Mouse (Mus musculus) Patski (cell line): ENCODE measurements around the gene Grtp1. TPM values are rescaled to one million over a fixed set of nuclear protein-coding genes. Genes with fewer than 3 reads are reported as not detected.

ENCODE experiments used
- ATAC-seq: fragments of 100-300 bp; one replicate; pipeline ENCODE4 v1.8.0; 2021
- CTCF ChIA-PET: fragments of 350-600 bp; sonication (Branson Sonifier 250); formaldehyde crosslinking; loops from one replicate; lab custom pipeline; 2022; ENCODE audit warnings: inconsistent platforms; lab: Charles Lee
- POLR2A ChIA-PET: fragments of 350-600 bp; sonication (Branson Sonifier 250); formaldehyde crosslinking; loops from one replicate; lab custom pipeline; 2022; ENCODE audit warnings: antibody characterized with exemption, inconsistent platforms; lab: Charles Lee
- DNase-seq: peaks from one replicate; pipeline ENCODE4 v3.0.0-alpha.2; 2011; ENCODE audit warnings: low read depth, low spot score
- H3K27me3 ChIP-seq: fragments of 371-371 bp; one replicate; pipeline ENCODE4 v1.5.1; 2021
- CTCF ChIP-seq: fragments of 100-300 bp; IDR thresholded peaks from one replicate; pipeline ENCODE4 v1.5.1; 2021
- in situ Hi-C: fragments of 300-500 bp; cut with MboI; formaldehyde crosslinking; loops from 3 replicates; pipeline ENCODE4 v1.11.1; 2018; ENCODE audit warnings: low pct_unique_long_range_greater_than_20kb, mixed read lengths
- polyA plus RNA-seq: library from polyadenylated mRNA; unstranded; gene quantifications from one replicate; pipeline ENCODE4 v1.2.3, GENCODE M21; 2021

Grtp1 gene
- polyA plus RNA-seq, 1 experiment from 2014 or later = 4.3 TPM

DNA sequence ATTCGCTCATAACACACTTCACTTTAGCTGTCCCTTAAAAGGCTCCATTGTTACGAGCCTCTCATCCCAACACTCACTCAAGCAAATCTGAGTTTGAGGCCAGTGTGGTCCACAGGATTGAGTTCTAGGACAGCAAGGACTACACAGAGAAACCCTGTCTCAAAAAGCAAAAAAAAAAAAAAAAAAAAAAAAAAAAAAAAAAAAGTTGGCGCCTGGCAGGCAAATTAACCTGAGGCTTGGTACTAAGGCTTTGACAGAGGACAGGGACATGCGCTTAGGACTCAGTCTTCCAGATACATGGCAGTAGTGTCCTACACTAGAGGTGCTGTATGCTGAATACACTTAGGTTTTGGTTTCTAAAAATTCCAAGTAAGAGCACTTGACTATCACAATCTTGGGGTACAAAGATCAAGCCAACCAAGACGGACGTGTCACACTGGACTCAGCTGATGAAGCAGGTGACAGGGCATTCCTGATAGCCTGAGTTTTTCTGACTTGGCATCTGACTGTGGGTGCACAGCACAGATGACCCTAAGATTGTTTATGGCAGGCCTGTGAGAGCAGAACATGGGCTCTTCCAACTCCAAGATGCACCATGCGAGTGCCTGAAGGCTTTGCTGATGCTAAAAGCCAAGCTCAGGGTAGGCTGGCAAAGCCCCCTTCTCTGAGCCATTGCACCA lies 23.1 kb downstream of the Grtp1 start:
- ATAC-seq = no peak
- TF ChIP-seq CTCF = no peak
- ChIA-PET CTCF (interaction anchor here (0.8 kb wide), 1 partner anchor 99 kb away, joined by 3 read pairs; no protein-coding TSS in a partner anchor), POLR2A (interaction anchor here (0.6 kb wide), 1 partner anchor 29 kb away, joined by 5 read pairs; no protein-coding TSS in a partner anchor)
- in situ Hi-C loops = no loop called here
- DNase-seq = no peak
- H3K27me3 ChIP-seq = no peaks in the 10 kb centered on the region

DNA sequence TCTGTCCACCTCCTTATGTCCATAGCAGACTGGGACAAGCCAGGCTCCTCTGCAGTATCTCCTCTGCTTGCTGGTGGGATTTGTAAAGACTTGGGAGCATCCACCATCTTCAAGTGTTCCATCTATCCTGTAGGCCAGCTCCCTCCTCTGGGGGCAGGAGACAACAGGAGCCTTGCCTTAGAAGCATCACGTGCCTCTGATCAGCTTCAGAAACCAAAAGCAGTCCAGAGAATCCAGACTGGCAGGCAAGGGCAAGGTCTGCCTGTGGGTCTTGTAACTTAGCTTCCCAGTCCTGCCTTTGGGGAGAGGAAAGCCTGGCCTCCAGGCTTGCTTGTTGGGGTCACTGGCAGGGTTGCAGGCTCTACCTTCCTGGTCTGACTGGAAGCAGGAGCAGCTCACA lies 24.8 kb downstream of the Grtp1 start:
- no peak for TF ChIP-seq CTCF
- ChIA-PET CTCF (no interaction called here), POLR2A (no interaction called here)
- no peak for DNase-seq
- ATAC-seq = no peak
- in situ Hi-C loops = no loop called here
- H3K27me3 ChIP-seq = no peaks in the 10 kb centered on the region

DNA sequence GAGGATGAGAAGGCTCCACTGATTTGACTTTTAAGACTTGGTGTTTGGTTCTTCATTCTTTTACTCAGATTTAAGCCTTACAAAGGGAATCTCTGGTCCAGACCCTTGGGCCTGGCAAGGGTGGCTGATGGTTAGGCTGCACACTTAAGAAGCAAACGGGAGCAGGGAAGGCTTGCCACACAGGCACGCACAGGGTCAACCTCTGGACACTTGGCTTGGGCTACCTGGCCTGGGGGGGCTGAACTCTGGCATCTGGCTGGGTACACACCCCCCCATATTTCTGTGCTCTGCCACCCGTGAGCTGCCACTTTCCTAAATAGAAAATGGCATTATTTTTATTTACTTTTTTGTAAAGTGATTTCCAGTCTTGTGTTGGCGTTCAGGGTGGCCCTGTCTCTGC lies 25.6 kb downstream of the Grtp1 start:
- in situ Hi-C loops = no loop called here
- no peak for ATAC-seq
- DNase-seq = no peak
- H3K27me3 ChIP-seq = no peaks in the 10 kb centered on the region
- CTCF ChIA-PET = interaction anchor here (1.1 kb wide), 1 partner anchor 12 kb away, joined by 3 read pairs; no protein-coding TSS in a partner anchor
- no peak for TF ChIP-seq CTCF
- POLR2A ChIA-PET = no interaction called here

DNA sequence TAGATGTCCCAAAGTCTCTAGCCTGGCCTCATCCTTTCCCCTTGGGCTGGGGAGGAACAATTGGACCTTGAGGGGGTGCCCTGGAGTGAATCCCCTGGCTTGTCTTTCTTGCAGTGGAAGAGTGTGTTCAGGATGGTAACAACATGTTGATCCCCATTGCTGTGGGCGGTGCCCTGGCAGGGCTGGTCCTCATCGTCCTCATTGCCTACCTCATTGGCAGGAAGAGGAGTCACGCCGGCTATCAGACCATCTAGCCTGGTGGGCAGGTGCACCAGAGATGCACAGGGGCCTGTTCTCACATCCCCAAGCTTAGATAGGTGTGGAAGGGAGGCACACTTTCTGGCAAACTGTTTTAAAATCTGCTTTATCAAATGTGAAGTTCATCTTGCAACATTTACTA lies 26.1 kb downstream of the Grtp1 start:
- ATAC-seq (no peak), DNase-seq (no peak)
- in situ Hi-C loops = no loop called here
- H3K27me3 ChIP-seq = no peaks in the 10 kb centered on the region
- ChIA-PET CTCF (interaction anchor here (1.1 kb wide), 1 partner anchor 11 kb away, joined by 3 read pairs; no protein-coding TSS in a partner anchor), POLR2A (no interaction called here)
- TF ChIP-seq CTCF = no peak

DNA sequence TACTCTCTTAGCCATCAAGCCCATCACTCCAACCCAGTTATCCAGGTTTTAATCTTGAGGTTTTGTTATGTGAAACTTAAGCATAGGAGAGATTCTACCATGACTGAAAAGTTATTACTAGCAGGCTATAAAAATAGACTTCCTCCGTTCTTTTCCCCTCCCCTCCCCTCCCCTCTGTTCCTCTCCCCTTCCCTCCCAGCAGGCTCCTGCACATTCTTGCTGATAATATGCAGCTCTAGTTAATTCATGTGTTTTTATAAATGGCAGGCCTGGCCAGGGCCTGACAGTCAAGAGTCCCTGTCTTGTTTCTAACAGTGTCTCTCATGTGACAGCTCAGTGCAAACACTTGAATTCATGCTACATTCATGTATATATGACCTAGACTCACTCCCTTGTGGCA lies 29.9 kb downstream of the Grtp1 start:
- no peak for ATAC-seq
- ChIA-PET CTCF (no interaction called here), POLR2A (no interaction called here)
- H3K27me3 ChIP-seq = no peaks in the 10 kb centered on the region
- in situ Hi-C loops = no loop called here
- DNase-seq = no peak
- TF ChIP-seq CTCF = no peak

DNA sequence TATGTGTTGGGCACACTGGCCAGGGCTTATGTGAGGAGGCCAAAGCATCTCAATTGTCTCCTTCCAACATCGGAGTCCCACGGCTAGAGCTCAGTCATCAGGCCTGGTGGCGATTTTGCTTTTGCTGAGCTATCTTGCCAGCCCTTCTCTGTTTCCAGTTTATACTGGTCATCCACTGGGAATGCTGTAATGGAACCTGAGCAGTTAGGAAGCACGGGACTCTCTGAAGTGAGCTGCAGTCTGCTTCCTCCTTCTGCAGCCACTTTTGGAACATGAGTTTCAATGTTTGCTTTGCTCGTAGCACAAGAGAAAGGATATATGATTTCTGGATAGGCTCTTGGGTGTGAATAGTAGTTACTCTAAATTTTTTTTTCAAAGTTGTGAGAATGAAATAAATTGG lies 36.1 kb downstream of the Grtp1 start:
- ChIA-PET POLR2A (interaction anchor here (0.6 kb wide), 1 partner anchor 42 kb away, joined by 5 read pairs; no protein-coding TSS in a partner anchor), CTCF (no interaction called here)
- in situ Hi-C loops = no loop called here

DNA sequence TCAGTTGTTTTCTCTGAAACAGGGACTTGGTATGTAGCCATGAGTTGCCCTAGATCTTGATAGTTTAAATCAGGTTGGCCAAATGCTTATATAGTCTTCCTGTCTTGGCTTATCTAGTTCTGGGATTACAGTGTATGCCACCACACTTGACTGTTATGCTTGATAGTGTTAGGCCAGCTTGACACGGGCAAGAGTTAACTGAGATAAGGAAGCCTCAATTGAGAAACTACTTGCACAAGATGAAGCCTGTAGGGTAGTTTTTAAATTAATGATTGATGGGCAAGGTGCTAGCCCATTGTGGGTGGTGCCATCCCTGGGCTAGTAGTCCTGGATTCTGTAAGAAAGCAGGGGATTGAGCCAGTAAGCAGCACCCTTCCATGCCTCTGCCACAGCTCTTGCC lies 36.9 kb downstream of the Grtp1 start:
- ATAC-seq (no peak), DNase-seq (no peak)
- in situ Hi-C loops = no loop called here
- ChIA-PET POLR2A (no interaction called here), CTCF (interaction anchor here (0.9 to 1.1 kb wide), 2 partner anchors 8 to 11 kb away, joined by 3 read pairs; no protein-coding TSS in a partner anchor)
- H3K27me3 ChIP-seq = no peaks in the 10 kb centered on the region
- no peak for TF ChIP-seq CTCF

More for the DNA sequence above, 36.1 kb downstream of the Grtp1 start:
- no peak for TF ChIP-seq CTCF
- ATAC-seq (no peak), DNase-seq (no peak)
- no peaks in the 10 kb centered on the region for H3K27me3 ChIP-seq

DNA sequence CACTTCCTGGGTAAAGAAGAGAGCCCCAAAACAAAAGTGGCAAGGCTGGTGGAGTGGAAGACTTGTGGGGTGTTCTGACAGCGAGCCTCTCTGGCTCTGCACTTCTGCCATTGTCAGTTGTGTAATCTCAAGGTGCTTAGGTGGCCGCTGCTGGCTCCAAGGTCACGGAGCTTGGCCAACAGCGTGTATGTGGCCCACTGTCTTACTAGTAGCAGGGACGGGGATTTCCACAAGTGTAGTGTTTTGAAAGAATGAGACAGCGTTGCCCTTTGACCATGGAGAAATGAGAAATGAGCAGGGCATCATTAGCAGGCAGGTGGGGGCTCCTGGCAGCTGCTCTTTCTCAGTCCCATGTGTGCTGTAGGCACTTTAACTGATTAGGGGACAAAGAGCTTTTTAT lies 38.3 kb downstream of the Grtp1 start:
- no peaks in the 10 kb centered on the region for H3K27me3 ChIP-seq
- ATAC-seq (no peak), DNase-seq (no peak)
- TF ChIP-seq CTCF = no peak
- CTCF ChIA-PET = no interaction called here
- POLR2A ChIA-PET = no interaction called here
- in situ Hi-C loops = no loop called here

DNA sequence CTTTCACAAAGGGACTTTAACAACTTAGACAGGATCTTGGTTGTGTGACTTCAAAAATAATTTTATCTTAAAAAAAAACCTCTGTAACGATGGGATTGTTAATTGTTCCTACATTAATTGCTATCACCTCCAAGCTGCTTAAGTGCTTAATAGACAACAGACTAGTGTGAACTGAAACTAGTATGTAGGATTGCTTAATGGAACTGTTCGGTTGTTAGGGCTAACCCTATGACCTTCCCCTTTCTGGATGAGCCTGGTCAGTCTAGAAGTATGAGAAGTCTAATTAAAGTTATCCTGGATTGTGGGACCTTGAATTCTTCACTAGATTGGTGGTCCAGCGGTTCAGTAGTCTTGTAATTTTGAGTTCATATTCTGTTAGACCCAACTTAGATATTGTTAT lies 39.7 kb downstream of the Grtp1 start:
- ATAC-seq = no peak
- POLR2A ChIA-PET = interaction anchor here (0.6 kb wide), 2 partner anchors 19 to 210 kb away, joined by 3 to 4 read pairs; no protein-coding TSS in a partner anchor
- no peak for DNase-seq
- in situ Hi-C loops = no loop called here
- CTCF ChIA-PET = interaction anchor here (0.9 kb wide), 1 partner anchor 10 kb away, joined by 3 read pairs; no protein-coding TSS in a partner anchor
- no peaks in the 10 kb centered on the region for H3K27me3 ChIP-seq
- no peak for TF ChIP-seq CTCF

DNA sequence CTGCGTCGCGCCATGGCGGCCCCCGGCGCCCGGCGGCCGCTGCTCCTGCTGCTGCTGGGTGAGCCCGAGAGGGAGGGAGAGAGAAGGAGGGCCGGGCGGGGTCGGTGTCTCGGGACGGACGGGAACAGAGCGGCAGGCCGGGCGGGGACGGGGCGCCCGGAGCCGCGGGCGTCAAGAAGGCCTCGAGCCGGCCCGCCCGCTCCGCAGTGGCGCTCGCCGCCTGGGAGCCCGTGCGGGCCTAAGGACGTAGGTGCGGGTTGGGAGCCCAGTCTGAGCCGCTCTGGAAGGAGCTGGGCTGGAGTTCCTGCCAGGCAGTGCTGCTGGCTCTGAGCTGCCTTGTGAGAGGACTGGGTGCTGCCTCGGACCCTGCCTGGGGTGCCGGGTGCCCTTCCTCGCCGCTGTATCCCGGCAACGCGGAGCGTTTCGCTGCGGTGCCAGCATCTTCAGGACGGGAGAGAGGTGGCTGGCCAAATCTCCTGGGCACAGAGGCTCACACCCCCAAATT lies 41.0 kb downstream of the Grtp1 start:
- no peak for DNase-seq
- TF ChIP-seq CTCF = no peak
- in situ Hi-C loops = no loop called here
- ATAC-seq = peak; percentile 58
- H3K27me3 ChIP-seq = no peaks in the 10 kb centered on the region
- ChIA-PET POLR2A (no interaction called here), CTCF (interaction anchor here (1.0 kb wide), 1 partner anchor 43 kb away, joined by 3 read pairs; no protein-coding TSS in a partner anchor)
